Mouse (Mus musculus) brain, embryonic 14.5 days (tissue): Measurements from ENCODE around the gene Nrbp1.
A peak's percentile ranks its signal among the peaks of the same experiment; 100 is the strongest.

Source experiments
- CTCF ChIP-seq: fragments of 200-500 bp; IDR thresholded peaks from 2 replicates; pipeline ENCODE4 v1.5.1; 2012; ENCODE audit warnings: inconsistent platforms, mild to moderate bottlenecking, moderate library complexity, borderline replicate concordance; ENCODE audit not compliant: insufficient read depth, insufficient read length; ENCODE audit errors: extremely low read depth
- POLR2A ChIP-seq: fragments of 200-500 bp; IDR thresholded peaks from 2 replicates; pipeline ENCODE4 v1.6.1; 2012; ENCODE audit warnings: mild to moderate bottlenecking, inconsistent platforms, borderline replicate concordance; ENCODE audit not compliant: poor library complexity, insufficient read depth, insufficient read length, severe bottlenecking; ENCODE audit errors: extremely low read depth

- TF ChIP-seq POLR2A = no peak
- peak; percentile 59; the same call in 1 of the 2 replicates for TF ChIP-seq CTCF
Observed at GRCm38 (mm10) chr5:31221304-31221945, 19.2 kb upstream of the Nrbp1 start.
